Mouse (Mus musculus) hindbrain, embryonic 15.5 days (tissue): Measurements from ENCODE around the gene Mb. TPM values are rescaled to one million over a fixed set of nuclear protein-coding genes. Genes with fewer than 3 reads are reported as not detected.

ENCODE experiments used
- ATAC-seq: fragments of 200-750 bp; cut with Nextera tagmentation; 2 replicates; pipeline ENCODE4 v1.8.0; 2017; ENCODE audit warnings: low read depth, moderate number of reproducible peaks, moderate TSS enrichment; ENCODE audit not compliant: low FRiP score
- H3K27ac ChIP-seq: fragments of 300-500 bp; sonication (generic); replicated peaks from 2 replicates; pipeline ENCODE4 v1.5.1; 2015; ENCODE audit warnings: mild to moderate bottlenecking, inconsistent platforms
- H3K27me3 ChIP-seq: fragments of 300-500 bp; sonication (generic); 2 replicates; pipeline ENCODE4 v1.6.1; 2015; ENCODE audit warnings: control low read depth, inconsistent platforms
- H3K36me3 ChIP-seq: fragments of 300-500 bp; sonication (generic); 2 replicates; pipeline ENCODE4 v1.6.1; 2015; ENCODE audit warnings: control low read depth, inconsistent platforms
- H3K4me1 ChIP-seq: fragments of 300-500 bp; sonication (generic); replicated peaks from 2 replicates; pipeline ENCODE4 v1.6.1; 2015; ENCODE audit warnings: control low read depth, inconsistent platforms
- H3K4me2 ChIP-seq: fragments of 300-500 bp; sonication (generic); 2 replicates; pipeline ENCODE4 v1.6.1; 2015; ENCODE audit warnings: moderate library complexity, mild to moderate bottlenecking, inconsistent platforms
- H3K4me3 ChIP-seq: fragments of 300-500 bp; sonication (generic); 2 replicates; pipeline ENCODE4 v1.5.1; 2015; ENCODE audit warnings: mild to moderate bottlenecking, inconsistent platforms
- H3K9ac ChIP-seq: fragments of 300-500 bp; sonication (generic); 2 replicates; pipeline ENCODE4 v1.6.1; 2015; ENCODE audit warnings: inconsistent platforms
- H3K9me3 ChIP-seq: fragments of 300-500 bp; sonication (generic); 2 replicates; pipeline ENCODE4 v1.6.1; 2016; ENCODE audit warnings: control low read depth, inconsistent platforms
- WGBS: fragments of 180-500 bp; shearing (Covaris S2); methylation state at CpG from one replicate; pipeline ENCODE4 v1.1.7; 2015; 5-methylcytosine and 5-hydroxymethylcytosine counted together
- polyA plus RNA-seq: library from polyadenylated mRNA; unstranded; fragments of >200 nt; fragmentation: Nextera tagmentation; extraction: Ambion mirVana; gene quantifications from 2 replicates; pipeline ENCODE4 v1.2.1, GENCODE M21; 2015

The Mb gene
- 0.37 and 0.48 TPM in 2 replicates for polyA plus RNA-seq

DNA sequence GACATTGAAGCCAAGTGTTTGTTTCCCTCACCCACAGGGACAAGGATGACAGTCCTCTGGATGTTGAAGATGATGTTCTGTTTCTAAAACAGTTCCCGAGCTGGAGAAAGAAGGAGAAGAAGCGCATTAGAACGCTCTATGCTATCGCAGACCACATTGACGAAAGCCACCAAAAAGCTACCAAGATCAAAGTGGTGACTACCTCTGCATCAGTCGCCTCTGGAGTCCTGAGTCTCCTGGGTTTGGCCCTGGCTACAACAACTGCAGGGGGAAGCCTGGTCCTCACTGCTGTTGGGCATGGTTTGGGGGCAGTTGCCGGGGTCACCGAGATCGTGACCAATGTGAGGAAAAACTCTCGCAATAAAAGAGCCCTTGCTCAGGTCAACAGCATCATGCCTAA is at the start of gene Mb:
Mb (minus strand) TSS at position 101 of the 400 bp plus-strand sequence.
- Histone ChIP-seq H3K4me2 (no peak within 1 kb of the TSS), H3K4me1 (no peaks in the 10 kb centered on the region), H3K27me3 (no peaks in the 10 kb centered on the region), H3K9ac (no peak within 1 kb of the TSS), H3K27ac (no peak within 1 kb of the TSS), H3K4me3 (no peak within 1 kb of the TSS), H3K9me3 (no peaks in the 10 kb centered on the region), H3K36me3 (no peaks in the 10 kb centered on the region)
- ATAC-seq: no peak
- 92% methylated on average over 10 of the region's 10 CpGs for WGBS

DNA sequence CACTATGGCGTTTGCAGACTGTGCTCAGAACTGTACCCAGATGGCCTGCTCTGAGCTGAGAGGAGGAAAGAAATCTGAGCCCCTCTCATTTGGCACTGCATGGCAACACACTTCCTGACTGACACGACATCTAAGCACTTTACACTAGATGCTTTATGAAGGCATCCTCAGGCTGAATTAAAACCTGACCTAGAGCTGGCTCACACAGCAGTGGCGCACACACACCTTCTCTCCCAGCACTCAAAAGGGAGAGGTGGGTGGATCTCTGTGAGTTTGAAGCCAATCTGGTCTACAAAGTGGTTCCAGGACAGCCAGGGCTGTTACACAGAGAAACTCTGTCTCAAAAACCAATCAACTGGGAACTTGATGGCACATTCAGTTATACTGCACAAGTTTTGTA is 49.3 kb upstream of the Mb start:
- no peak overlapping the region for H3K9ac ChIP-seq
- H3K4me1 ChIP-seq: peaks cover 6% of the 10 kb centered on the region; the same call in 1 of the 2 replicates
- no peaks in the 10 kb centered on the region for H3K27me3 ChIP-seq
- no peak overlapping the region for H3K27ac ChIP-seq
- peaks cover 53% of the 10 kb centered on the region for H3K36me3 ChIP-seq
- no peak for ATAC-seq
- H3K4me3 ChIP-seq: no peak overlapping the region
- no peak overlapping the region for H3K4me2 ChIP-seq
- WGBS: 84% methylated on average over 3 of the region's 3 CpGs
- no peaks in the 10 kb centered on the region for H3K9me3 ChIP-seq

DNA sequence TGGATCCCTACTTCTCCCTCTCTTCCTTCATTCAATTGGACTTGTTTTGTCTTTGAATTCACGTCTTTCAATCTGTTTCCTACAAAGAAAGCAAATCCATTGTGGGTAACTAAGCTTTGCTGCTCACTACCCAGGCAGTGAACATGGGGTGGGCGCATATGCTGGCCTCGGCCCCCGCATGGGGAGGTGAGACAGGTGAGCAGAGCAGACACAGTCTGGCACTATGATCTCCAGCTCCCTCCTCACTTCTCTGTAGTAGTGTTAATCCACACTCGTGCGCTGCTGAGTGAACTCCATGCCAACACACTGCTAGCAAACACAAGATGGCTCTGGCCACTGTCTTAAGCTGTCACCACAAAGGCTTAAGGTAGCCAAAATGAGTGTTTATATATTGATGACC is 46.9 kb upstream of the Mb start:
- no peak for ATAC-seq
- WGBS: 91% methylated on average over 6 of the region's 6 CpGs
- Histone ChIP-seq H3K4me3 (no peak overlapping the region), H3K36me3 (peaks cover 66% of the 10 kb centered on the region), H3K4me2 (no peak overlapping the region), H3K9ac (no peak overlapping the region), H3K4me1 (no peaks in the 10 kb centered on the region), H3K27me3 (no peaks in the 10 kb centered on the region), H3K9me3 (no peaks in the 10 kb centered on the region), H3K27ac (no peak overlapping the region)

DNA sequence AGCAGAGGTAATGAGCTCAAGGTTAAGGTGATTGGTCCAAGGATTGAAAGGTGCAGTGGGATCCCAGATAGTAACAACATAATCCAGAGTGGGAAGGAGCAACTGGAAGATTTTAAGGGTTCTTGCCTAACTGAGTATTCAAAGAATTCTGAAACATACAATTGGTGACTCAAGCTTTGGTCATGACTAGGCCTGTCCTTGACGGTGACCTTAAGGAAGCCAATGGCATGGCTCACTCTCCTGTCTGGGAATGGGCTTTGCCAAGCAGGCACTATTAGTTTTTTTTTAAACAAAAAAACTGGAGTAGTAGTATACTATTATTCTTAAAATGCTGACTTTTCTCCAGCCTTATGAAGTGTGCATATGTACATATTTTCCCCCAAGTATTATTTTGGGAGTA is 44.7 kb upstream of the Mb start:
- Histone ChIP-seq H3K4me1 (peaks cover 5% of the 10 kb centered on the region), H3K9me3 (no peaks in the 10 kb centered on the region), H3K27me3 (no peaks in the 10 kb centered on the region), H3K4me3 (no peak overlapping the region), H3K9ac (no peak overlapping the region), H3K36me3 (peaks cover 60% of the 10 kb centered on the region), H3K27ac (no peak overlapping the region), H3K4me2 (no peak overlapping the region)
- no peak for ATAC-seq
- WGBS: 98% methylated on average over 1 of the region's 1 CpGs

DNA sequence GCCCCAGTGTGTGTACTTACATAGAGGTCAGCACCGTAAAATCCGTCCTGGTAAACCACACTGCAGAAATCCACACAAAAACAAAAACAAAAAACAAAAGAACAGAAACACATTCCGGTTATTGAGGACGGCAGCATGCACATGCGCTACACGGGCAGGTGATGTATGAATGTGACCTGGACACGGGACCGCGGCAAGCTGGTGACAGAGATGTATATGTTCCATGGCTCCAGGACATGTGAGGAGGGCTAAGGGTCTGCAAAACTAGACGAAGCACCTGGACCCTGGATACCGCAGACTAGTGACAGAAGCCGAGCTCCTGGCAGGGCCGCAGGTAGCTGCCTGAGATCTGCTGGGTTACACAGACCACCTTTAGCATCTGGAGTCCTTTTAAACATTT is 44.0 kb upstream of the Mb start:
- 93% methylated on average over 13 of the region's 13 CpGs for WGBS
- no peak overlapping the region for H3K4me3 ChIP-seq
- no peaks in the 10 kb centered on the region for H3K9me3 ChIP-seq
- peaks cover 11% of the 10 kb centered on the region for H3K4me1 ChIP-seq
- no peaks in the 10 kb centered on the region for H3K27me3 ChIP-seq
- peaks cover 60% of the 10 kb centered on the region for H3K36me3 ChIP-seq
- no peak overlapping the region for H3K4me2 ChIP-seq
- no peak for ATAC-seq
- H3K27ac ChIP-seq: no peak overlapping the region
- no peak overlapping the region for H3K9ac ChIP-seq

DNA sequence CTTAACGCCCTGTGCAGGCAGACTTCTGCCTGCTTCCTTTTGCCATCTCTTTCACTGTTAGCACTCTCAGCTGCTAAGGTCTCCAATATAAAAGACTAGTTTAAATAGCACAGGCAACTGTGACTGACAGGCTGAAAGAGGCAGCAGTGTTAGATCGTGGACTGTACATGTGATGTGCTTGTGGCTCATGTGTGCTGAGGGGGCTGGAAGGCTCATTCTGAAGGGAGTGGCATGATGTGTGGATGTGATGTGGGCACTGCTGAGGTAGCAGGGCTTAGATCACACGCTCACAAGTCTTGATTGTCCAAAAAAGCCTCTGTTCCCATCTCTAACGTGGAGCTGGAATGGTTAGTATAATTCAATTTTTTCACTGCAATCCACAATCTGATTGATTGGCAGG is 40.9 kb upstream of the Mb start:
- Histone ChIP-seq H3K9ac (no peak overlapping the region), H3K4me2 (no peak overlapping the region), H3K36me3 (peaks cover 50% of the 10 kb centered on the region), H3K27ac (no peak overlapping the region), H3K4me3 (no peak overlapping the region), H3K4me1 (peaks cover 15% of the 10 kb centered on the region), H3K9me3 (no peaks in the 10 kb centered on the region), H3K27me3 (no peaks in the 10 kb centered on the region)
- ATAC-seq: no peak
- 79% methylated on average over 4 of the region's 4 CpGs for WGBS

DNA sequence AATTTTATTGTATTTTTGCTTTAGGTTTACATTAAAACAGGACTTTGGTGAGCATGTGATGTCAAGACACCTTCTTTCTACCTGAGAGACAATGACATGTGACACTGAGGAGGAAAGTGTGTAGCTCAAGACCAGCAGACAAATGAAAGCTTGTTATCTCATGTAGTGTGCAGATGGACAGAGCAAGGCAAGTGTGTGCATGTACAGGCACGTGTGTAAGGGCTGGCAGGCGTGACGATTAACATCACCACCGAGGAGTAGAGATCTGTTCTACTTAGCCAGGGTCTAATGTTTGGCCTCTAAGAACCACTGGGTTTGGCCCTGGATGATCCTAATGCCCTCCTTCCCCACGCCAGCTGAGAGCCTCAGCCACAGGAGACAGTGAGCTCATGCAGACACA is 40.1 kb upstream of the Mb start:
- Histone ChIP-seq H3K27me3 (no peaks in the 10 kb centered on the region), H3K4me2 (no peak overlapping the region), H3K4me3 (no peak overlapping the region), H3K9ac (no peak overlapping the region), H3K4me1 (peaks cover 15% of the 10 kb centered on the region), H3K27ac (0 out of 2 replicates have a peak overlapping the region, but pooled peaks have one; percentile 25), H3K36me3 (peaks cover 48% of the 10 kb centered on the region), H3K9me3 (no peaks in the 10 kb centered on the region)
- no peak for ATAC-seq
- 84% methylated on average over 5 of the region's 5 CpGs for WGBS

DNA sequence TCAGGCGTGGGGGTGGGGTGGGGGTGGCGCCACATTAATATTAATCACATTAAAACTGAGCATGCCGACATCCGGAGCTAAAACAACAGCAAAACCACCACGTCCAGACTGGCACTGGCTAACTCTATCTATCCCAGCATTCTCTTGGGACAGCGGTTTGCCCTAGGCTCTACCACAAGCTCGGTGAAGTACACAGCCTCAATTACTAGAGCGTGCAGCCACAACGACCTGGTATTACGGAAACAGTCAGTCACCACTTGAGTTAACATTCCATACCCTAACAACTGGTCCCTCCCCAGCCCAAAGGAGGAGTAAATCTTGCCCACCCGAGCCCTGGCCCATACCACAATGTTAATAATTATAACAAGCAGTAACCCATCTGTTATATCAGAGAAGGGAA is 38.8 kb upstream of the Mb start:
- H3K36me3 ChIP-seq: peaks cover 50% of the 10 kb centered on the region
- no peaks in the 10 kb centered on the region for H3K27me3 ChIP-seq
- H3K4me2 ChIP-seq: no peak overlapping the region
- no peak overlapping the region for H3K4me3 ChIP-seq
- H3K27ac ChIP-seq: 0 out of 2 replicates have a peak overlapping the region, but pooled peaks have one; percentile 14
- peaks cover 15% of the 10 kb centered on the region for H3K4me1 ChIP-seq
- WGBS: 54% methylated on average over 11 of the region's 11 CpGs
- H3K9ac ChIP-seq: no peak overlapping the region
- no peaks in the 10 kb centered on the region for H3K9me3 ChIP-seq
- ATAC-seq: no peak

DNA sequence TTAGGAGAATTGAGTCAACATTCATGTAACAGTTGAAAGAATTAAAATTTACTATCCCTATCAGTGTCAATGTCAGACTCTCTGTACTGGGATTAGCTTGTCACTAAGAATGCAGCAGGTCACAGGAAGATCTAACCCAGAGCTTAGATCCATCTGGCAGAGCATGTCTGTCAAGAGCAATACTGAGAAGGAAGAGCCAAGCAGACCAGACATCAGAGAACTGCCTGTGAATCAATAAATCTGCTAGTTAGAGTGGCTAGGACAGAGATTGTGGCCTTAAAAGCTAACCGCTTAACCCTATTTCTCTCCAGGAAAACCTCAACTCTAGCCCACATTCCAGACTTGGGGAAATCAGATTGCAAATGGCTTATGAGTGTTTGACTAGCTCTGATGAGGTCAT is 36.0 kb upstream of the Mb start:
- peaks cover 55% of the 10 kb centered on the region for H3K36me3 ChIP-seq
- 100% methylated on average over 1 of the region's 1 CpGs for WGBS

DNA sequence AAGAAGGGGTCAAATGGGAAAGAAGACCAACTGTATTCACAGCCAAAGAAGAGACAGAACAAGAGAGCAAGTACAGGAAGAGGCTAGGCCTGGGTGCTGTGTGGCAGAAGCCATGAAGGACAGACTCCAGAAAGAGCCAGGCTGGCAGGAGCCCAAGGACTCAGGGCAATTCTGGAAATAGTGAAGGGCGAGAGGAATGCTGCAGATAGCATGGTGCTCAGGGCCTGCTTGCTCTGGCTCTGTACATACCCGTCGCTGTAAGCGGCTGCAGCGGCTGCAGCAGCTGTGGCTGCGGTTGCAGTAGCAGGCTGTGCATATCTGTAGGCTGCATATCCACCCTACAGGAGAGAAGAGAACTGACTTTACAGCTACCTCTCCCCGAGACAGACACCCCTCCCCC is 35.3 kb upstream of the Mb start:
- Histone ChIP-seq H3K4me1 (peaks cover 15% of the 10 kb centered on the region), H3K9me3 (no peaks in the 10 kb centered on the region), H3K36me3 (peaks cover 51% of the 10 kb centered on the region), H3K4me3 (no peak overlapping the region), H3K27ac (no peak overlapping the region), H3K9ac (no peak overlapping the region), H3K27me3 (no peaks in the 10 kb centered on the region), H3K4me2 (no peak overlapping the region)
- ATAC-seq: no peak
- 89% methylated on average over 7 of the region's 7 CpGs for WGBS

More for the DNA sequence above, 36.0 kb upstream of the Mb start:
- H3K27me3 ChIP-seq: no peaks in the 10 kb centered on the region
- ATAC-seq: no peak
- H3K4me3 ChIP-seq: no peak overlapping the region
- H3K4me2 ChIP-seq: no peak overlapping the region
- no peak overlapping the region for H3K27ac ChIP-seq
- H3K4me1 ChIP-seq: peaks cover 15% of the 10 kb centered on the region
- H3K9me3 ChIP-seq: no peaks in the 10 kb centered on the region
- no peak overlapping the region for H3K9ac ChIP-seq

DNA sequence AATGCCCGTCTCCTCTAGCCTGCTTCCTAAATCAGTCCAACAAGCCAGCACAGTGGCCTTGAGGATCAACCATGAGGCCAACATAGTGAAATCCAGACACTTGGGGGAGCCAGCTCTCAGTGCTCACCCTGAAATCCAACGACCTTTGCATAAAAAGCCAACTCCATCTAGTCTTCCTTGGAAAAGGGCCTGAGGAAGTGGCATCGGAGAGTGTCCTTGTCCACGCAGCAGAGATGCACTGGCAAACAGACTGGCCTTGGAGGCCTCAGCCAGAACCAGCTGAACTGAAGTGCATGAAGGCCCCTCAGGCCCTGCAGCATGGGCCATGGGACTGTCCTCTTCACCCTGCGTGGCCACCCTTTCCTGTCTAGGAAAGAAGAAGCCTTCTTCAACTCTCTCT is 31.0 kb upstream of the Mb start:
- no peaks in the 10 kb centered on the region for H3K9me3 ChIP-seq
- peaks cover 58% of the 10 kb centered on the region for H3K36me3 ChIP-seq
- 89% methylated on average over 5 of the region's 5 CpGs for WGBS
- 0 out of 2 replicates have a peak overlapping the region, but pooled peaks have one; percentile 16 for H3K27ac ChIP-seq
- H3K4me1 ChIP-seq: peaks cover 12% of the 10 kb centered on the region
- H3K4me3 ChIP-seq: no peak overlapping the region
- H3K9ac ChIP-seq: no peak overlapping the region
- ATAC-seq: no peak
- no peaks in the 10 kb centered on the region for H3K27me3 ChIP-seq
- no peak overlapping the region for H3K4me2 ChIP-seq

DNA sequence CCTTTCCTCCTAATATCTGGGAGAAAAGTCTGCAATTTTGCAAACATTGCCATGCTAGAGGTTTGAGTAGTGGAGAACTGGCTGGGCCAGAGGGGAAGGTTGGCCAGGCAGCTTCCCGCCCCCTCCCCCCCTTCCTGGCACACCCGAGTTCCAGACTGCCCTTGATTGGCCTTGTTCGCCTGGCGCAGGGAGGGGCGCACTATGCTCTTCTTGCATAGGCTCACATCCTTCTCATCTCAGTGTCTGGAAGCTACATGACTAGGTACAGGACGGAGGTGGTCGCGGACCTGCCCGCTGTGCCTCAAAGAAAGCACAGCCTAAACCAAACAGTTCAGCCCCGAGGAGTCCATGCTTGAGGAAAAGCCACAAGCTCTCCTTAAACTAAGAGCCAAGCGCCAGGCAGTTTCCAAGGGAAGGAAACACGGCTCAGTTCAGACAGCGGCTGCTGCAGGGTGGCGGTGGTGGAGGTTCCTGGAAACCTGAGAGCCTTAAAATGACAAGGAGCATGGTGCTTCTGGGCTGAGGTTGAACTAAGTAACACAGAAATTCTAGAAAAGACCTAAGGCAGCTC is 30.3 kb upstream of the Mb start:
- H3K9me3 ChIP-seq: no peaks in the 10 kb centered on the region
- no peak overlapping the region for H3K9ac ChIP-seq
- ATAC-seq: no peak
- H3K27ac ChIP-seq: 0 out of 2 replicates have a peak overlapping the region, but pooled peaks have one; percentile 16
- H3K4me3 ChIP-seq: no peak overlapping the region
- H3K36me3 ChIP-seq: peaks cover 54% of the 10 kb centered on the region
- WGBS: 82% methylated on average over 14 of the region's 14 CpGs
- H3K4me2 ChIP-seq: no peak overlapping the region
- peaks cover 12% of the 10 kb centered on the region for H3K4me1 ChIP-seq
- H3K27me3 ChIP-seq: no peaks in the 10 kb centered on the region

DNA sequence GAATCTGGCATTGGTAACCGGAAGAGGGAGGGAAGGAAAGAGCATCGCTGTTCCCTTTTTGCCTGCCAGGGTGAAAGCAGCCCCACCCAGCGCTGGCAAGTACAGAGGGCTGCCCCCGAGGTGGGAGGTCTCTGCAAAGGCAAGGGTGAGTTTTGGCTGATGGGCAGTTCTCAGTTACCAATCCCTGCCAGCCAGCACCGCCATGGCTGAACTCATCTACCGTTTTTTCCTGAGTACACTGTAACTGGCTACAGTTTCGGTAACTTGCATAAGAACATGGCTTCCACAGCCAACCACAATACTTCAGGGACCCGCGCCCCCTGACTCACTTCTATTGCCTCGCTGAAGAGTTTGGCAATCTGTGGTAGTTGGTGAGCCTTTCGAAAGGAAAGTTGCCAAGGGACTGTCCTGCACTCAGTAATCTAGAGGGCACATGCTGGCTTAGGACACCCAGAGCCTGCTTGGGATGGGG is 29.5 kb upstream of the Mb start:
- Histone ChIP-seq H3K4me3 (no peak overlapping the region), H3K27ac (no peak overlapping the region), H3K27me3 (no peaks in the 10 kb centered on the region), H3K9me3 (no peaks in the 10 kb centered on the region), H3K9ac (no peak overlapping the region), H3K36me3 (peaks cover 45% of the 10 kb centered on the region), H3K4me1 (peaks cover 12% of the 10 kb centered on the region), H3K4me2 (no peak overlapping the region)
- no peak for ATAC-seq
- WGBS: 67% methylated on average over 11 of the region's 11 CpGs
